Mouse (Mus musculus) myocyte (in vitro differentiated cells): ENCODE data around the gene Tmprss13.

Source experiments
- CEBPB ChIP-seq: IDR thresholded peaks from 2 replicates; pipeline ENCODE4 v1.6.1; 2011; ENCODE audit warnings: mild to moderate bottlenecking, moderate library complexity; ENCODE audit not compliant: poor library complexity, insufficient read depth, severe bottlenecking
- E2F4 ChIP-seq: IDR thresholded peaks from one replicate; pipeline ENCODE4 v1.6.1; 2011; ENCODE audit warnings: mild to moderate bottlenecking, control low read depth, moderate library complexity; ENCODE audit not compliant: insufficient read depth
- MYOD1 ChIP-seq, 3 experiments: IDR thresholded peaks; one replicate each; pipeline ENCODE4 v1.6.1; 2011; ENCODE audit warnings: control low read depth in 2 of 3, low read depth in 2 of 3, mild to moderate bottlenecking in 2 of 3, moderate library complexity in 1 of 3; ENCODE audit not compliant: insufficient read length in 2 of 3, control insufficient read depth in 1 of 3
- POLR2A ChIP-seq: IDR thresholded peaks from one replicate; pipeline ENCODE4 v1.6.1; 2011; ENCODE audit warnings: low read depth, mild to moderate bottlenecking, control low read depth, moderate library complexity; ENCODE audit not compliant: insufficient read length
- POLR2AphosphoS2 ChIP-seq: IDR thresholded peaks from one replicate; pipeline ENCODE4 v1.6.1; 2011; ENCODE audit warnings: low read depth, control low read depth; ENCODE audit not compliant: insufficient read length
- TCF12 ChIP-seq: IDR thresholded peaks from one replicate; pipeline ENCODE4 v1.6.1; 2011; ENCODE audit warnings: mild to moderate bottlenecking, control low read depth; ENCODE audit not compliant: poor library complexity, insufficient read depth, severe bottlenecking

DNA sequence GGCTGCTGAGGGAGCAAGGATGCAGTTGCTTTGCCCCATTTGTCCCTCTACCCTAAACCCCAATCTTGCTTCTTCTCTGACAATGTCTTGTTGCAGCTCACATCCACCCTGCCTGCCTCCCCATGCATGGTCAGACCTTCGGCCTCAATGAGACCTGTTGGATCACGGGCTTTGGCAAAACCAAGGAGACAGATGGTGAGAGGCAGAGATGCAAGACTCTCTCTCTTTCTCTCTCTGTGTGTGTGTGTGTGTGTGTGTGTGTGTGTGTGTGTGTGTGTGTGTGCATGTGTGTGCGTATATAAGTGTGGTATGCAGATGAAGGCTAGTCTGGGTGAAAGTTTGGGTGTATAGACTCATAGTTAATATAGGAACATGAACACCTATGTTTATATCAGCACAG, 24.2 kb downstream of the Tmprss13 start:
- TF ChIP-seq POLR2A (no peak), TCF12 (no peak), E2F4 (no peak), CEBPB (no peak), MYOD1 (IDR thresholded peaks at IDR 0.05; ENCODE audit: control insufficient read depth in 1 of 3, insufficient read length in 2 of 3, low read depth in 2 of 3) (no peak), POLR2AphosphoS2 (no peak)
